Mouse (Mus musculus) kidney, postnatal 0 days (tissue): ENCODE measurements around the gene Prph2. TPM values are rescaled to one million over a fixed set of nuclear protein-coding genes. Genes with fewer than 3 reads are reported as not detected.

Experiments
- ATAC-seq: fragments of 200-750 bp; cut with Nextera tagmentation; replicated peaks from 2 replicates; pipeline ENCODE4 v1.8.0; 2017; ENCODE audit warnings: low read depth, moderate number of reproducible peaks, moderate TSS enrichment, moderate library complexity; ENCODE audit not compliant: low FRiP score
- DNase-seq: peaks from one replicate; pipeline ENCODE4 v3.0.0-alpha.2; 2016; ENCODE audit warnings: low spot score
- H3K27ac ChIP-seq: fragments of 300-500 bp; sonication (generic); 2 replicates; pipeline ENCODE4 v1.5.1; 2014; ENCODE audit warnings: mild to moderate bottlenecking
- H3K27me3 ChIP-seq: fragments of 300-500 bp; sonication (generic); 2 replicates; pipeline ENCODE4 v1.6.1; 2014; ENCODE audit warnings: low read length, mixed read lengths; ENCODE audit not compliant: insufficient read depth
- H3K36me3 ChIP-seq: fragments of 300-500 bp; sonication (generic); 2 replicates; pipeline ENCODE4 v1.6.1; 2014; ENCODE audit warnings: low read length, mixed read lengths; ENCODE audit not compliant: insufficient read depth
- H3K4me1 ChIP-seq: fragments of 300-500 bp; sonication (generic); replicated peaks from 2 replicates; pipeline ENCODE4 v1.6.1; 2014; ENCODE audit warnings: antibody characterized with exemption, low read length, mixed read lengths; ENCODE audit not compliant: insufficient read depth
- H3K4me2 ChIP-seq: fragments of 300-500 bp; sonication (generic); 2 replicates; pipeline ENCODE4 v1.6.1; 2014; ENCODE audit warnings: mild to moderate bottlenecking, low read length, moderate library complexity, mixed read lengths
- H3K4me3 ChIP-seq: fragments of 300-500 bp; sonication (generic); replicated peaks from 2 replicates; pipeline ENCODE4 v1.5.1; 2014; ENCODE audit warnings: low read depth, low read length
- H3K9ac ChIP-seq: fragments of 300-500 bp; sonication (generic); 2 replicates; pipeline ENCODE4 v1.6.1; 2014; ENCODE audit warnings: low read depth, low read length
- H3K9me3 ChIP-seq: fragments of 300-500 bp; sonication (generic); replicated peaks from 2 replicates; pipeline ENCODE4 v1.6.1; 2016; ENCODE audit warnings: low read length, inconsistent platforms, mixed read lengths
- CTCF ChIP-seq: IDR thresholded peaks from 2 replicates; pipeline ENCODE4 v1.5.1; 2016; ENCODE audit warnings: antibody characterized with exemption, low read depth, mild to moderate bottlenecking, moderate library complexity
- WGBS: fragments of 180-500 bp; shearing (Covaris S2); extraction: QIAGEN DNeasy Blood & Tissue Kit; methylation state at CpG from one replicate; pipeline ENCODE4 v1.1.7; 2014; 5-methylcytosine and 5-hydroxymethylcytosine counted together
- polyA plus RNA-seq: library from polyadenylated mRNA; unstranded; fragments of >200 nt; fragmentation: Nextera tagmentation; extraction: Ambion mirVana; gene quantifications from 2 replicates; pipeline ENCODE4 v1.2.1, GENCODE M21; 2015

Prph2 gene
- polyA plus RNA-seq, 1 experiment from 2014 or later, result 0.16 TPM

GRCm38 (mm10) chr17:46900941-46901340 lies 9.3 kb upstream of the Prph2 start:
- Histone ChIP-seq H3K9ac (no peak overlapping the region), H3K4me3 (no peak overlapping the region), H3K4me2 (no peak overlapping the region), H3K27me3 (no peaks in the 10 kb centered on the region), H3K27ac (no peak overlapping the region), H3K36me3 (no peaks in the 10 kb centered on the region), H3K4me1 (peaks cover 7% of the 10 kb centered on the region), H3K9me3 (no peaks in the 10 kb centered on the region; the same call in 1 of the 2 replicates)
- DNase-seq (no peak), ATAC-seq (no peak)
- WGBS, result 66% methylated on average over 2 of the region's 2 CpGs
- TF ChIP-seq CTCF, result no peak

GRCm38 (mm10) chr17:46903876-46904490 lies 6.3 kb upstream of the Prph2 start:
- no peak overlapping the region for H3K9ac ChIP-seq

GRCm38 (mm10) chr17:46912331-46912730 lies 2.1 kb downstream of the Prph2 start:
- no peak for TF ChIP-seq CTCF
- H3K4me3 ChIP-seq, result no peak overlapping the region
- no peaks in the 10 kb centered on the region for H3K4me1 ChIP-seq
- H3K36me3 ChIP-seq, result no peaks in the 10 kb centered on the region
- no peak overlapping the region for H3K27ac ChIP-seq
- WGBS, result 31% methylated on average over 6 of the region's 6 CpGs
- no peak overlapping the region for H3K9ac ChIP-seq
- H3K4me2 ChIP-seq, result no peak overlapping the region
- ATAC-seq (no peak; the same call in 1 of the 2 replicates), DNase-seq (no peak)
- no peaks in the 10 kb centered on the region for H3K9me3 ChIP-seq
- no peaks in the 10 kb centered on the region for H3K27me3 ChIP-seq

More at GRCm38 (mm10) chr17:46903876-46904490, 6.3 kb upstream of the Prph2 start:
- peak; percentile 87 for DNase-seq
- ATAC-seq, result peak; percentile 66; the same call in 1 of the 2 replicates
- Histone ChIP-seq H3K4me1 (no peaks in the 10 kb centered on the region), H3K36me3 (no peaks in the 10 kb centered on the region), H3K4me3 (no peak overlapping the region), H3K27ac (no peak overlapping the region), H3K9me3 (no peaks in the 10 kb centered on the region; the same call in 1 of the 2 replicates), H3K27me3 (no peaks in the 10 kb centered on the region), H3K4me2 (no peak overlapping the region)
- 23% methylated on average over 19 of the region's 19 CpGs for WGBS
- peak; percentile 95 for TF ChIP-seq CTCF

- Histone ChIP-seq H3K4me1 (no peaks in the 10 kb centered on the region), H3K4me2 (no peak overlapping the region), H3K4me3 (no peak overlapping the region), H3K9me3 (no peaks in the 10 kb centered on the region), H3K27me3 (no peaks in the 10 kb centered on the region), H3K27ac (no peak overlapping the region), H3K36me3 (no peaks in the 10 kb centered on the region), H3K9ac (no peak overlapping the region)
- WGBS, result 60% methylated on average over 3 of the region's 3 CpGs
- no peak for ATAC-seq
- no peak for DNase-seq
- TF ChIP-seq CTCF, result no peak
These were observed 4.9 kb downstream of the Prph2 start for GRCm38 (mm10) chr17:46915129-46915528.

- no peaks in the 10 kb centered on the region for H3K27me3 ChIP-seq
- H3K27ac ChIP-seq, result no peak overlapping the region
- WGBS, result 4% methylated on average over 4 of the region's 4 CpGs
- H3K9ac ChIP-seq, result no peak overlapping the region
- no peak for TF ChIP-seq CTCF
- H3K4me3 ChIP-seq, result no peak overlapping the region
- no peaks in the 10 kb centered on the region for H3K4me1 ChIP-seq
- ATAC-seq (peak; percentile 46), DNase-seq (peak; percentile 84)
- no peaks in the 10 kb centered on the region for H3K9me3 ChIP-seq
- H3K4me2 ChIP-seq, result no peak overlapping the region
- H3K36me3 ChIP-seq, result no peaks in the 10 kb centered on the region
These were observed 8.7 kb downstream of the Prph2 start for GRCm38 (mm10) chr17:46918951-46919350.

GRCm38 (mm10) chr17:46920855-46921254 lies 10.6 kb downstream of the Prph2 start:
- H3K27me3 ChIP-seq, result no peaks in the 10 kb centered on the region
- H3K36me3 ChIP-seq, result no peaks in the 10 kb centered on the region
- 52% methylated on average over 6 of the region's 6 CpGs for WGBS
- H3K9me3 ChIP-seq, result no peaks in the 10 kb centered on the region
- H3K9ac ChIP-seq, result no peak overlapping the region
- peak; percentile 76 for DNase-seq
- ATAC-seq, result no peak
- no peak for TF ChIP-seq CTCF
- H3K27ac ChIP-seq, result no peak overlapping the region
- no peak overlapping the region for H3K4me2 ChIP-seq
- H3K4me3 ChIP-seq, result no peak overlapping the region
- H3K4me1 ChIP-seq, result no peaks in the 10 kb centered on the region
